Mouse (Mus musculus): ENCODE data around the gene Myd88. TPM values are rescaled to one million over a fixed set of nuclear protein-coding genes. Genes with fewer than 3 reads are reported as not detected.

Gene Myd88
- polyA plus RNA-seq, 1 experiment from 2014 or later: 15.7 TPM

DNA sequence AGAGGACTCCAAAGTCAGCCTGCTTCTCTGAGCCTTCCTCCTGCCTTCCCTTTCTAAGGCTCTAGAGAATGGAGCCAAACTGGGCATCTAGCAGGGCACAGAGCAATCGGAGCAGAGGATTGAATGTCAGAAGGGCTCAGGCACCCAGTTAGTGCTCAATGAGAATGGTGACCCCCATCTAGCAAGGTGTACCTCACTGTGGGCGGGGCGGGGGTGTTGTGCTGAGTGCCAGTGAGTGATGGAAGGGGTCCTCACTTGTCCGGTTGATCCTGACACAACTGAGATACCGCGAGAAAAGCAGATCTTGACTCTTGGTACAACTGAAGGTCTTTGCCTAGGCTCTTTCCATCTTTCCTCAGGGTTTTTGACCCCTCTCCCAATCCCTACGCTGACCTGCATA lies 2.1 kb downstream of the Myd88 start:
- Histone ChIP-seq H3K4me2 (replicated peaks) (peak overlapping the region; percentile 77), H3K4me3 (peak overlapping the region; percentile 79), H3K9me3 (no peaks in the 10 kb centered on the region), H3K36me3 (peaks cover 12% of the 10 kb centered on the region), H3K9ac (peak overlapping the region; percentile 73), H3K27me3 (no peaks in the 10 kb centered on the region), H3K27ac (no peak overlapping the region), H3K4me1 (peaks cover 26% of the 10 kb centered on the region)
- 48% methylated on average over 7 of the region's 7 CpGs for WGBS
- no peak for ATAC-seq (ENCODE audit: low FRiP score, low read depth)

- H3K4me2 ChIP-seq (replicated peaks): no peak overlapping the region
- no peaks in the 10 kb centered on the region for H3K9me3 ChIP-seq
- no peak overlapping the region for H3K9ac ChIP-seq
- H3K4me3 ChIP-seq: no peak overlapping the region
- H3K36me3 ChIP-seq: peaks cover 5% of the 10 kb centered on the region
- H3K4me1 ChIP-seq: peaks cover 26% of the 10 kb centered on the region
- no peak overlapping the region for H3K27ac ChIP-seq
- 89% methylated on average over 3 of the region's 3 CpGs for WGBS
- ATAC-seq (ENCODE audit: low FRiP score, low read depth): no peak
- no peaks in the 10 kb centered on the region for H3K27me3 ChIP-seq
Measured at GRCm38 (mm10) chr9:119338350-119338749, 2.9 kb downstream of the Myd88 start.

DNA sequence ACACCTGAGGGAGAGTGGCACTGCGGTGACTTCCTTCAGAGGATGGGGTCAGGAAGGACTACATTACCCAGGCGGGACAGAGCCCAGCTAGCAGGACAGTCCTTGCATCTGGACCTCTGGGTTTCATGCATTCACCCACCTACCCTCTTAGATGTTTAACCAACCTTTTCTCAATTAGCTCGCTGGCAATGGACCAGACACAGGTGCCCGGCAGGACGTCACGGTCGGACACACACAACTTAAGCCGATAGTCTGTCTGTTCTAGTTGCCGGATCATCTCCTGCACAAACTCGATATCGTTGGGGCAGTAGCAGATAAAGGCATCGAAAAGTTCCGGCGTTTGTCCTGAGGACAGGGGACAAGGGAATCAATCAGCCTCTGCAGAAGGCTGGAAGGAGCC lies 3.4 kb downstream of the Myd88 start:
- WGBS: 89% methylated on average over 14 of the region's 14 CpGs
- Histone ChIP-seq H3K36me3 (no peaks in the 10 kb centered on the region; the same call in none of the 2 replicates), H3K4me1 (peaks cover 24% of the 10 kb centered on the region), H3K4me2 (replicated peaks) (no peak overlapping the region), H3K4me3 (no peak overlapping the region), H3K9ac (no peak overlapping the region), H3K27ac (no peak overlapping the region), H3K9me3 (no peaks in the 10 kb centered on the region), H3K27me3 (no peaks in the 10 kb centered on the region)
- no peak for ATAC-seq (ENCODE audit: low FRiP score, low read depth)

DNA sequence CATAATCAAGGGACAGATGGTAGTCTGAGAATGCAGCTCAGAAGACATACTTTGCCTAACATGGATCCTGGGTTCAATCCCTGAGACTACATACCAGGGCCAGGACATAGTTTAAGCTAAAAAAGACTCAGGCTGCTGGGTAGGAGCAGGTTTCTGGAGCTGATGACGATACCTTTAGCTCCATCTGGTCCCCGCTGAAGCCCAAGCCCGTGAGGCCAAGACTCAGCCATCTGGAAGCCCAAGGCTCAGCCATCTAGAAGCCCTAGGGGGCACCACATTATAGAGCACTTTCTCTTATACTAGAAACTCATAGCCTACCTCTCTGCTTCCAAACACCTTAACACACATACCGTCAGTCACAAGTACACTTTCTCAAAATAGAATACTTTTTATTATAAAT lies 5.6 kb downstream of the Myd88 start:
- 82% methylated on average over 4 of the region's 4 CpGs for WGBS
- Histone ChIP-seq H3K27me3 (no peaks in the 10 kb centered on the region), H3K9ac (no peak overlapping the region), H3K4me3 (no peak overlapping the region), H3K27ac (no peak overlapping the region), H3K36me3 (no peaks in the 10 kb centered on the region; the same call in 1 of the 2 replicates), H3K4me1 (peaks cover 13% of the 10 kb centered on the region), H3K9me3 (no peaks in the 10 kb centered on the region), H3K4me2 (replicated peaks) (no peak overlapping the region)
- no peak for ATAC-seq (ENCODE audit: low FRiP score, low read depth)

DNA sequence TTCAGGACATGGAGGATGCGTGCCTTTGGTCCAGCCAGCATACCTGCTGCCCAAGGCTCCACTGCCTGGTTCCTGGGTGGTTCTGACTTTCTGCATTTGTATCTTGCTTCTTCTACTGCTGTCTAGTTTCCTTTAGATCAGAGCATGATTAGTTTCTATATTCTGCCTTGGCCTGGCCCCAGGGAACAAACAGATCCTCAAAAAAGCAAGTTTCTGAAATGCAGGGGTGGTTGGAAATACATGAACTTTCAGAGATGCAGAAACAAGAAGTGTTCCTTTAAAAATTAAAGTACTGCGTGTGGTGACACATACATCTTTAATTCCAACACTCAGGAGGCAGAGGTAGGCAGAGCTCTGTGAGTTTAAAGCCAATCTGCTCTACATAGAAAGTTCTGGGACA lies 6.4 kb downstream of the Myd88 start:
- WGBS: 78% methylated on average over 2 of the region's 2 CpGs

GRCm38 (mm10) chr9:119334324-119334723 lies 6.9 kb downstream of the Myd88 start:
- H3K9ac ChIP-seq: no peak overlapping the region
- H3K27me3 ChIP-seq: no peaks in the 10 kb centered on the region
- H3K27ac ChIP-seq: no peak overlapping the region
- 0 out of 2 replicates have a peak, but pooled peaks cover 4% of the 10 kb centered on the region for H3K4me1 ChIP-seq
- H3K36me3 ChIP-seq: no peaks in the 10 kb centered on the region; the same call in 1 of the 2 replicates
- WGBS: 57% methylated on average over 10 of the region's 10 CpGs
- no peaks in the 10 kb centered on the region for H3K9me3 ChIP-seq
- no peak for ATAC-seq (ENCODE audit: low FRiP score, low read depth)
- H3K4me3 ChIP-seq: no peak overlapping the region
- no peak overlapping the region for H3K4me2 ChIP-seq (replicated peaks)

More for the DNA sequence above, 6.4 kb downstream of the Myd88 start:
- H3K4me3 ChIP-seq: no peak overlapping the region
- no peak overlapping the region for H3K27ac ChIP-seq
- no peaks in the 10 kb centered on the region for H3K27me3 ChIP-seq
- no peak for ATAC-seq (ENCODE audit: low FRiP score, low read depth)
- no peaks in the 10 kb centered on the region for H3K9me3 ChIP-seq
- no peaks in the 10 kb centered on the region; the same call in 1 of the 2 replicates for H3K36me3 ChIP-seq
- no peak overlapping the region for H3K9ac ChIP-seq
- H3K4me2 ChIP-seq (replicated peaks): no peak overlapping the region
- H3K4me1 ChIP-seq: 0 out of 2 replicates have a peak, but pooled peaks cover 8% of the 10 kb centered on the region

- H3K27ac ChIP-seq: no peak overlapping the region
- no peaks in the 10 kb centered on the region for H3K36me3 ChIP-seq
- H3K9me3 ChIP-seq: no peaks in the 10 kb centered on the region
- 87% methylated on average over 15 of the region's 15 CpGs for WGBS
- no peak overlapping the region for H3K9ac ChIP-seq
- no peak overlapping the region for H3K4me3 ChIP-seq
- H3K4me1 ChIP-seq: no peaks in the 10 kb centered on the region
- no peak for ATAC-seq (ENCODE audit: low FRiP score, low read depth)
- no peaks in the 10 kb centered on the region for H3K27me3 ChIP-seq
- no peak overlapping the region for H3K4me2 ChIP-seq (replicated peaks)
Measured at GRCm38 (mm10) chr9:119330186-119330963, 10.8 kb downstream of the Myd88 start.

DNA sequence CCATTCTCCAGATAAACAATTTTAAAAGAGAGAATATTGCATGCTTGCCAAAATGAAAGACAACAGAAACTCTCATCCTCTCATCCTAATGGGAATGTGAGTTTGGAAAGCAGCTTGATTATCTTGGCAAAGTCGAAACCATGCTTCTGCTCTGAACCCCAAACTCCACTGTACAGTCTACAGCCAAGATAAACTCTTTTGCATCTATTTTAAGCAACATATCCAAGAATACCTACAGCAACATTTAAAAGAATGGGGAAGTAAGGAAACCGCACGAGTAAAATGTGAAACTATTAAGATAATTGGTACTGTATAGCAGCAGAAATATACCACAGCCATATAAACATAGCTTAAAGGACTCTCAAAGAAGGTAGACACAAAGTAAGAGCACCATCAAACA lies 12.7 kb downstream of the Myd88 start:
- 85% methylated on average over 3 of the region's 3 CpGs for WGBS
- Histone ChIP-seq H3K4me2 (replicated peaks) (no peak overlapping the region), H3K4me3 (no peak overlapping the region), H3K9ac (no peak overlapping the region), H3K4me1 (no peaks in the 10 kb centered on the region), H3K27ac (no peak overlapping the region), H3K36me3 (no peaks in the 10 kb centered on the region), H3K9me3 (no peaks in the 10 kb centered on the region), H3K27me3 (no peaks in the 10 kb centered on the region)
- ATAC-seq (ENCODE audit: low FRiP score, low read depth): no peak

DNA sequence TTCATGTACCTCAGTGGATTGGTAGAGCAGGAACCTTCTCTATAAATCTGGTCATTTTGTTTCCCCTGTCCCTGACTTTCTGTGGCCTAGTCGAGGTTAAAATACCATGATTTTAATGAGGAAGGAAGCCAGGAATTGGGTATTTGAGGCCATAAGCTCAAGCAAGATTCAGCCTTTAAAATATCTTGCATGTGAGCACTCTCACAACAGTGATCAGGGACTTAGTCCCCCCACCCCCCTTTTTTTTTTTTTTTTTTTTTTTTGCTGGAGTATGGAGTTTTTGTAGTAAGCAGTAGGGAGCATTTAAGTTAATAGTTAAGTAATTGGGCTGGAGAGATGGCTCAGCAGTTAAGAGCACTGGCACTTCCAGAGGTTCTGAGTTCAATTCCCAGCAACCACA lies 17.1 kb downstream of the Myd88 start:
- no peak for ATAC-seq (ENCODE audit: low FRiP score, low read depth)
- 56% methylated on average over 1 of the region's 1 CpGs for WGBS
- Histone ChIP-seq H3K4me3 (no peak overlapping the region), H3K9ac (no peak overlapping the region), H3K9me3 (no peaks in the 10 kb centered on the region), H3K36me3 (no peaks in the 10 kb centered on the region), H3K4me1 (peaks cover 20% of the 10 kb centered on the region), H3K27ac (no peak overlapping the region), H3K4me2 (replicated peaks) (no peak overlapping the region), H3K27me3 (no peaks in the 10 kb centered on the region)

- H3K36me3 ChIP-seq: no peaks in the 10 kb centered on the region
- no peaks in the 10 kb centered on the region for H3K27me3 ChIP-seq
- ATAC-seq (ENCODE audit: low FRiP score, low read depth): no peak
- H3K4me1 ChIP-seq: peaks cover 20% of the 10 kb centered on the region
- 10% methylated on average over 9 of the region's 9 CpGs for WGBS
- H3K9ac ChIP-seq: peak overlapping the region; percentile 70
- H3K4me2 ChIP-seq (replicated peaks): peak overlapping the region; percentile 99
- H3K4me3 ChIP-seq: peak overlapping the region; percentile 90
- H3K27ac ChIP-seq: peak overlapping the region; percentile 81
- no peaks in the 10 kb centered on the region for H3K9me3 ChIP-seq
Measured at GRCm38 (mm10) chr9:119323260-119323645, 18.0 kb downstream of the Myd88 start.

GRCm38 (mm10) chr9:119322289-119323259 lies 18.6 kb downstream of the Myd88 start, which contains the start of gene Oxsr1:
Oxsr1 (minus strand) TSS chr9:119322427.
- WGBS: under 1% methylated on average over 72 of the region's 76 CpGs
- Histone ChIP-seq H3K4me1 (peaks cover 20% of the 10 kb centered on the region), H3K27ac (peak within 1 kb of the TSS; percentile 81), H3K27me3 (no peaks in the 10 kb centered on the region), H3K4me3 (peak within 1 kb of the TSS; percentile 90), H3K9me3 (no peaks in the 10 kb centered on the region), H3K4me2 (replicated peaks) (peak within 1 kb of the TSS; percentile 99), H3K36me3 (no peaks in the 10 kb centered on the region), H3K9ac (peak within 1 kb of the TSS; percentile 87)
- ATAC-seq (ENCODE audit: low FRiP score, low read depth): peak; percentile 98
